Mouse (Mus musculus) limb, embryonic 11.5 days (tissue): ENCODE measurements around the gene 6030408B16Rik. TPM values are rescaled to one million over a fixed set of nuclear protein-coding genes. Genes with fewer than 3 reads are reported as not detected.
A peak's percentile ranks its signal among the peaks of the same experiment; 100 is the strongest.

Source experiments
- ATAC-seq: fragments of 200-750 bp; cut with Nextera tagmentation; 2 replicates; pipeline ENCODE4 v1.8.0; 2017; ENCODE audit warnings: low read depth; ENCODE audit not compliant: insufficient number of reproducible peaks, low FRiP score, low TSS enrichment
- DNase-seq: peaks from one replicate; pipeline ENCODE4 v3.0.0-alpha.2; 2015; ENCODE audit warnings: low spot score
- H3K27ac ChIP-seq: fragments of 300-500 bp; sonication (generic); replicated peaks from 2 replicates; pipeline ENCODE4 v1.5.1; 2014; ENCODE audit warnings: low read depth, mild to moderate bottlenecking, low read length
- H3K27me3 ChIP-seq: fragments of 300-500 bp; sonication (generic); 2 replicates; pipeline ENCODE4 v1.6.1; 2014; ENCODE audit warnings: mild to moderate bottlenecking, low read length, mixed read lengths; ENCODE audit not compliant: control insufficient read depth, insufficient read depth
- H3K36me3 ChIP-seq: fragments of 300-500 bp; sonication (generic); 2 replicates; pipeline ENCODE4 v1.6.1; 2014; ENCODE audit warnings: mild to moderate bottlenecking, low read length, moderate library complexity, mixed read lengths; ENCODE audit not compliant: control insufficient read depth, insufficient read depth
- H3K4me1 ChIP-seq: fragments of 300-500 bp; sonication (generic); 2 replicates; pipeline ENCODE4 v1.6.1; 2014; ENCODE audit warnings: low read length, mixed read lengths; ENCODE audit not compliant: control insufficient read depth, insufficient read depth
- H3K4me2 ChIP-seq: fragments of 300-500 bp; sonication (generic); 2 replicates; pipeline ENCODE4 v1.6.1; 2014; ENCODE audit warnings: low read depth, mild to moderate bottlenecking, moderate library complexity; ENCODE audit not compliant: severe bottlenecking
- H3K4me3 ChIP-seq: fragments of 300-500 bp; sonication (generic); 2 replicates; pipeline ENCODE4 v1.5.1; 2014; ENCODE audit warnings: low read depth, low read length
- H3K9ac ChIP-seq: fragments of 300-500 bp; sonication (generic); 2 replicates; pipeline ENCODE4 v1.6.1; 2014; ENCODE audit warnings: mild to moderate bottlenecking, low read length
- H3K9me3 ChIP-seq: fragments of 300-500 bp; sonication (generic); 2 replicates; pipeline ENCODE4 v1.6.1; 2016; ENCODE audit warnings: low read length; ENCODE audit not compliant: control insufficient read depth
- WGBS: fragments of 180-500 bp; shearing (Covaris S2); extraction: QIAGEN DNeasy Blood & Tissue Kit; methylation state at CpG from one replicate; pipeline ENCODE4 v1.1.7; 2014; 5-methylcytosine and 5-hydroxymethylcytosine counted together
- polyA plus RNA-seq: library from polyadenylated mRNA; unstranded; fragments of >200 nt; fragmentation: Nextera tagmentation; extraction: Ambion mirVana; gene quantifications from 2 replicates; pipeline ENCODE4 v1.2.1, GENCODE M21; 2014

6030408B16Rik gene
- polyA plus RNA-seq, 1 experiment from 2014 or later = 5.6 TPM

DNA sequence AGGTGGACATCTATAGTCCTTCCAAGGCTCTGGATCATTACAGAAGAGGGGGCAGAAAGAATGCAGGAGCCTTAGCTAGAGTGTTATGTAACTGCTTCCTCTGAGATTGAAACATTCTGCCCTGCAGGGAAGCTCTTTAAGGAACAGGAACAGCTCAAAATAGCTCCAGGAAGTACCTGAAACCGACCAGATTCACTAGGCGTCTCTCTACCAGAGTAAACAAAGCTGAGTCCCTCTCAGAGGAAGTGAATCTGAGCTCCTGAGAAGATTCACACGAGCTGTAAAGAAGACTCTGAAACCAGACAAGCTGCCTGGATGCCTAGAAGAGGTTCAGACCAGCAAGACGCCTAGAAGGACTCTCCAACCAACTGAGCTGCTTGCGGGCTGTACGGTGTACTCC lies 40.4 kb upstream of the 6030408B16Rik start:
- H3K4me1 ChIP-seq = peaks cover 11% of the 10 kb centered on the region
- H3K27ac ChIP-seq = no peak overlapping the region
- ATAC-seq = no peak
- DNase-seq = no peak
- no peaks in the 10 kb centered on the region; the same call in 1 of the 2 replicates for H3K36me3 ChIP-seq
- no peak overlapping the region for H3K9ac ChIP-seq
- H3K9me3 ChIP-seq = no peaks in the 10 kb centered on the region
- no peak overlapping the region for H3K4me3 ChIP-seq
- H3K4me2 ChIP-seq = no peak overlapping the region
- 87% methylated on average over 6 of the region's 6 CpGs for WGBS
- H3K27me3 ChIP-seq = 0 out of 2 replicates have a peak, but pooled peaks cover 2% of the 10 kb centered on the region

DNA sequence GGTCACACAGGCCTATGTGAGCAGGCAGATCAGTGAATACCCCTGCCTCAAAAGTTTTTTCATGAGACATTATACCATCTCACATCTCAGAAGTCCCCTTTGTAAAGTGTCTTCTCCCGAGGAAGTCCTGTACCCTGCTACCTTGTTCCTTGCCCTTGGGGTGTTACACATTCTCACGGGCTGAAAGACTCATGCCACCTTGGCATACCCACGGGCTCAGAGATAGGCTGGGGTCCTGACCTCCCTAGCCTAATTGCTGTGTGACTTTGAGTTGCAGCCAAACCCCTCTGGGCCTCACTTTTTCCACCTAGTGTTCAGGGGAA lies 39.5 kb upstream of the 6030408B16Rik start:
- H3K27ac ChIP-seq = no peak overlapping the region
- ATAC-seq (no peak), DNase-seq (no peak)
- H3K4me3 ChIP-seq = peak overlapping the region; percentile 58
- WGBS = 36% methylated on average over 3 of the region's 3 CpGs
- H3K36me3 ChIP-seq = no peaks in the 10 kb centered on the region; the same call in 1 of the 2 replicates
- no peaks in the 10 kb centered on the region for H3K9me3 ChIP-seq
- peaks cover 11% of the 10 kb centered on the region for H3K4me1 ChIP-seq
- peak overlapping the region; percentile 79; the same call in 1 of the 2 replicates for H3K9ac ChIP-seq
- 0 out of 2 replicates have a peak, but pooled peaks cover 2% of the 10 kb centered on the region for H3K27me3 ChIP-seq
- H3K4me2 ChIP-seq = peak overlapping the region; percentile 94

DNA sequence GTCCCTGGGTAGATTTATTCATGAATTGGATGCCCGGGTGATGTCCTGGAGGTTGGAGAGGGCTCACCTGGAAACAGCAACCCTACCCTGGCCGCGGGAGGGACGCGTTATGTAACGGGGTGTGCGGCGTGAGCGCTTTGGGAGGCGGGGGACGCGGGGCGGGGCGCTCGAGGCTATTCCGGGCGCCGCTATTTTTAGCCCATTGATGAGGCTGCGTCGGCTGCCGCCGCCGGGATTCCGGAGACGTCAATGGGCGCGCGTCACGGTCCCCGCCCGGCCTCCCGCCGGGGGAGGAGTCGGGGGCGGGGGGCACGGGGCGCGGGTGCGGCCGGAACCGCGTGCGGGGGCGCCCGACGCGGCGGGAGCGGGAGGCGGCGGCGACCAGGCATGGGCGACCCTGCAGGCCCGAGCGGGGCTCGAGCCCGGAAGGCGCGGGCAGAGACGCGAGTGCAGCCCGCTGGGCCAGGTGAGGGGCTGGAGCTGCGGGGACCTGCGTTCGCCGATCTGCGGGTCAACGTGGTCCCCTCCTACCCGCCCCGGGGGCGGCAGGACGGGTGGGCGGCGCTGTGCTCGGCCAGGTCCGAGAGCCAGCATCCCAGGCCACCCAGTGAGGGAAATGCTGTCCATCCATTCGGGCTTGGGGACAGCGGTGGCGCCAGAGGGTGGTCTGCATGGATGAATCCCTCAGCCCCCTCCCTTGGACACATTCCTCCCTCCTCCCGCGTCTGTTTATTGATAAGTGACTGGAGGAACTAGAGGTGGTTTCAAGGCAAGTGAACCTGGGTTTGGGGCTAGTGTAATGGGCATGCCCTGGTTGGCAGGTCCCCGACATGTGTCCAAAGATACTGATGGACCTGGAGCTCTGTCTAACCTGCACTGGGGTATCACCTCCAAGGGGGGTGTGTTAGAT lies 38.9 kb upstream of the 6030408B16Rik start, which contains the start of gene Nr4a1:
Nr4a1 (plus strand) TSS at position 384 of the 910 bp plus-strand sequence.
- H3K4me1 ChIP-seq = peaks cover 11% of the 10 kb centered on the region
- H3K9ac ChIP-seq = peak within 1 kb of the TSS; percentile 79
- peak within 1 kb of the TSS; percentile 58 for H3K4me3 ChIP-seq
- 1% methylated on average over 60 of the region's 82 CpGs for WGBS
- no peaks in the 10 kb centered on the region for H3K9me3 ChIP-seq
- H3K4me2 ChIP-seq = peak within 1 kb of the TSS; percentile 94
- 0 out of 2 replicates have a peak, but pooled peaks cover 2% of the 10 kb centered on the region for H3K27me3 ChIP-seq
- H3K36me3 ChIP-seq = no peaks in the 10 kb centered on the region; the same call in 1 of the 2 replicates
- ATAC-seq = 0 out of 2 replicates have a peak, but pooled peaks have one; percentile 28
- peak; percentile 65 for DNase-seq
- H3K27ac ChIP-seq = no peak within 1 kb of the TSS

DNA sequence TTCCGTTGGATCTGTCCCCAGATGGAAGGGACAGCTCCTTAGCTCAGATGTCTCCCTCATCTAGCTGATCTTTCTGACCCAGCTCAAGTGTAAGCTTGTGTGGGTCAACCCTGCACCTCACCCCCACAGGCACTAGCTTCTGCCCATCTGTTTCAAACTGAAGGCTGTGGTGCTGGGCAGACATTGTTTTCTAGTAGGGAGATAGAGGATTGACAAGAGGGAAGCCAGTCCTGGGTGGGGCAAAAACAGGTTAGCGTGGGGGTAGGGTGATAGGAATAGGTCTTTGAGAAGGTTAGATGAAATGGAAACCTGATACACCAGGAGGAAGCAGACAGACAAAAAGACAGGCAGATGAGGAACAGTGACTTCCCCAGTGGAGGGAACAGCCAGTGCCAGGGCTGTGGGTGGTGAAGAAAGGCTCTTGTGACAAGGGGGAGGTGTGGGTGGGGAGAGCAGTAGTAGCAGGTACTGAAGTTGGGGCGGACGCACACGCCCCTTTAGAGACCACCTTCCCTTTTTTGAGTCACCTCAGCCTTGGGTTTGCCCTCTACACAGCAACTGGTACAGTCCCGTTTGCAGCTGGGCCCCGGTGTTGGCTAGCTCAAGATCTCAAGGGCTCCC lies 37.1 kb upstream of the 6030408B16Rik start:
- DNase-seq (no peak), ATAC-seq (no peak)
- 89% methylated on average over 7 of the region's 7 CpGs for WGBS
- Histone ChIP-seq H3K4me1 (peaks cover 11% of the 10 kb centered on the region), H3K9ac (no peak overlapping the region), H3K27me3 (0 out of 2 replicates have a peak, but pooled peaks cover 2% of the 10 kb centered on the region), H3K4me2 (no peak overlapping the region), H3K4me3 (no peak overlapping the region), H3K36me3 (no peaks in the 10 kb centered on the region; the same call in 1 of the 2 replicates), H3K27ac (no peak overlapping the region), H3K9me3 (no peaks in the 10 kb centered on the region)

DNA sequence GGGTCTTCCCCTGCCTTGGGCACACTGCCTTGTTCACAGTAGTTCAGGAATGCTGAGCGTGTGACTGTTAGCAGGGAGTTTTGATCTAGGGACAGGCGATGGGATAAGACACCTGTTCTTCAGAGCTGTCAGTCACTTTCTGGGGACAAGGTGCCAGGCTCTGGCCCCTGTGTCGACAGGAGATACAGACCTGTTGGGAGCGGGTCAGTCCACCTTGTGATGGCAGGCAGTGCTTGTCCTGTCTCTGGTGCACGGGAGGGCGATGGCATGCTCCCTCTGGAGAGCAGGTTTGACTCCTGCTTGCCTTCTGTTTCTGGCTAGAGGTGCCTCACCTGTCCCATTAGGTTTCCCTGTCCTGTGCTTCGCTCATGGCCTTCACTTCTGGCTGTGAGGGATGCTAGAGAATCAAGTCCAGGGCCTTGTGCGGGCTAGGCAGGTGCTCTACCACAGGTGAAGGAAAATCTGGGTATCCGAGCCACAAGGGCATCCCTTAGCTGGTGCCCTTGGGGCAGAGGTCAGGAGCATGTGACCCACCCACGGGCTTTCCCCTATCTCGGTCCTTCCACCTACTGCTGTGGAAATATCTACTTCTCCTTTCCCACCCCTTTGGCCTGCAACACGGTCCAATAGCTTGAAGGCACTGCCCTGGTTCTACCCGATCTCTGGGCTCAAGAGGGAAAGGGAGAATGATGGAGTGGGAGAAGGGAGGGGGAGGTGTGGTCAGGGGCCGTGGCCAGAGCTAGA lies 36.4 kb upstream of the 6030408B16Rik start:
- H3K9me3 ChIP-seq = no peaks in the 10 kb centered on the region
- ATAC-seq (no peak), DNase-seq (no peak)
- H3K9ac ChIP-seq = no peak overlapping the region
- peaks cover 11% of the 10 kb centered on the region for H3K4me1 ChIP-seq
- H3K4me3 ChIP-seq = no peak overlapping the region
- H3K36me3 ChIP-seq = no peaks in the 10 kb centered on the region; the same call in 1 of the 2 replicates
- H3K27me3 ChIP-seq = 0 out of 2 replicates have a peak, but pooled peaks cover 2% of the 10 kb centered on the region
- 79% methylated on average over 14 of the region's 14 CpGs for WGBS
- no peak overlapping the region for H3K4me2 ChIP-seq
- no peak overlapping the region for H3K27ac ChIP-seq

DNA sequence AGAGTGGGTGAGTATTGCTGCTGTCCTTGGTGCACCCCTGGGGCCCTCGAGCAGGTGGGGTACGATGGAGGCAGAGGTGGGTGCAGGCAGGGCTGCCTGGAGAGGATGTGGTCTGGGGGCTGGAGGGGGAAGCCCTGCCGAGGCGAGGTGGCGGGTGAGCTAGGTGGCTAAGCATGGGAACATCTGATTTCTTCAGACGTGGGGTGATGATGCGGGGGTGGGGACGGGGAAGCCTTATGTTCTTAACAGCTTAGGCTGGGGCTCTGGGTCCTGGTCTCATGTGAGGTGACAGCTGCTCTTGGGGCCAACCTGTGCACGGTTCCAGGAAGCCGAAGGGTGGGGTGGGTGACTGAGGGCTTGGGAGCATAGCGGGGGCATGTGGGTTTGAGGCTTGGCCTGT lies 34.6 kb upstream of the 6030408B16Rik start:
- peaks cover 13% of the 10 kb centered on the region for H3K4me1 ChIP-seq

DNA sequence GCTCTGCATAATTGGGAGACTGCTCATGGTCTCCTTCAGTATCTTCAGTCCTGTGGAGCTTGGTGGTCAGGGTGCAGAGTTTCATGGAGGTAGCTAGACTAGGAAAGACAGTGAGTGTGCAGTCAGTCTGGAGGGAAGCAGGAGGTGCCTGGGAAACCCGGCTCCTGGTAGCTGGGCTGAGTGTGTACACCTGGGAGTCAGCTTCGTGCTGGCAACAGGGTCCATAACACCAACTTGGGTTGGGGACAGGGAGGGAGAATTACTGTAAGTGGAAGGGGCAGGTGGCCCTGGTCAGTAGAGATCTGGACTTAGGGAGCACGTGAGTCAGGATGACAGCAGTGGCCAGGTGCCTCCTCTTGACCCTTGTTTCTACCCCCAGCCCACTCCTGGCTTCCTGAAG lies 33.1 kb upstream of the 6030408B16Rik start:
- 82% methylated on average over 3 of the region's 3 CpGs for WGBS
- DNase-seq = no peak
- Histone ChIP-seq H3K4me3 (no peak overlapping the region), H3K27ac (no peak overlapping the region), H3K27me3 (no peaks in the 10 kb centered on the region), H3K9me3 (no peaks in the 10 kb centered on the region), H3K4me1 (peaks cover 5% of the 10 kb centered on the region), H3K36me3 (no peaks in the 10 kb centered on the region; the same call in 1 of the 2 replicates), H3K9ac (no peak overlapping the region), H3K4me2 (no peak overlapping the region)
- no peak for ATAC-seq

More for the DNA sequence above, 34.6 kb upstream of the 6030408B16Rik start:
- no peak for ATAC-seq
- 85% methylated on average over 11 of the region's 11 CpGs for WGBS
- Histone ChIP-seq H3K9ac (no peak overlapping the region), H3K4me3 (no peak overlapping the region), H3K4me2 (no peak overlapping the region), H3K27me3 (0 out of 2 replicates have a peak, but pooled peaks cover 2% of the 10 kb centered on the region), H3K36me3 (no peaks in the 10 kb centered on the region; the same call in 1 of the 2 replicates), H3K27ac (no peak overlapping the region), H3K9me3 (no peaks in the 10 kb centered on the region)
- no peak for DNase-seq

DNA sequence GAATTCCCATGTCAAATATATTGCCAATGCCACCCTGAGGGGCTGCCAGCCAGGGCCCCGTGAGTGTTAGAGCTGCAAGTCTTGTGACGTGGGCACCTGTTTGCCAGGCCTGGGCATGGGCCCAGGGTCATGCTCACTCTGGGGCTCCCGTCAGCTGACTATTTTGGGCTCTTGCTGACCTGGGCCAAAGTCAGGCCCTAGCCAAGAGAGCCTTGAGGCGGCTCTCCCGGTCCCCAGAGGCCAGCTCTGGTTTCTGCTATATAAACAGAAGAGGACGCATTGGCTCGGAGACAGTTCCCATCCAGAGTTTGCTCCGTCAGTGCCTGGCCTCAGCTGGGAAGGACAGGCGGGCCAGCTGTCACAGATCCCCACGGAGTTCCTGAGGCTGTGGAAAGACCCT lies 32.6 kb upstream of the 6030408B16Rik start:
- no peak overlapping the region for H3K27ac ChIP-seq
- no peaks in the 10 kb centered on the region for H3K27me3 ChIP-seq
- no peaks in the 10 kb centered on the region for H3K9me3 ChIP-seq
- no peak overlapping the region for H3K9ac ChIP-seq
- DNase-seq = no peak
- no peaks in the 10 kb centered on the region; the same call in 1 of the 2 replicates for H3K36me3 ChIP-seq
- no peak for ATAC-seq
- peaks cover 5% of the 10 kb centered on the region; the same call in 1 of the 2 replicates for H3K4me1 ChIP-seq
- no peak overlapping the region for H3K4me2 ChIP-seq
- 70% methylated on average over 10 of the region's 10 CpGs for WGBS
- H3K4me3 ChIP-seq = no peak overlapping the region
